Mouse (Mus musculus) urinary bladder, postnatal 14 days (tissue): ENCODE data around the gene AI467606.
"Not testable (repeated sequence)": the region's sequence is repeated elsewhere in the genome, so short reads cannot be mapped to it uniquely, and the experiment has no call there.

Source experiments
- DNase-seq: peaks from one replicate; pipeline ENCODE4 v3.0.0; 2021; ENCODE audit warnings: low spot score

The AI467606 gene

GRCm38 (mm10) chr7:127091114-127091896 is at the start of gene AI467606:
AI467606 (plus strand) TSS chr7:127091359.
- peak; percentile 20 for DNase-seq

DNA sequence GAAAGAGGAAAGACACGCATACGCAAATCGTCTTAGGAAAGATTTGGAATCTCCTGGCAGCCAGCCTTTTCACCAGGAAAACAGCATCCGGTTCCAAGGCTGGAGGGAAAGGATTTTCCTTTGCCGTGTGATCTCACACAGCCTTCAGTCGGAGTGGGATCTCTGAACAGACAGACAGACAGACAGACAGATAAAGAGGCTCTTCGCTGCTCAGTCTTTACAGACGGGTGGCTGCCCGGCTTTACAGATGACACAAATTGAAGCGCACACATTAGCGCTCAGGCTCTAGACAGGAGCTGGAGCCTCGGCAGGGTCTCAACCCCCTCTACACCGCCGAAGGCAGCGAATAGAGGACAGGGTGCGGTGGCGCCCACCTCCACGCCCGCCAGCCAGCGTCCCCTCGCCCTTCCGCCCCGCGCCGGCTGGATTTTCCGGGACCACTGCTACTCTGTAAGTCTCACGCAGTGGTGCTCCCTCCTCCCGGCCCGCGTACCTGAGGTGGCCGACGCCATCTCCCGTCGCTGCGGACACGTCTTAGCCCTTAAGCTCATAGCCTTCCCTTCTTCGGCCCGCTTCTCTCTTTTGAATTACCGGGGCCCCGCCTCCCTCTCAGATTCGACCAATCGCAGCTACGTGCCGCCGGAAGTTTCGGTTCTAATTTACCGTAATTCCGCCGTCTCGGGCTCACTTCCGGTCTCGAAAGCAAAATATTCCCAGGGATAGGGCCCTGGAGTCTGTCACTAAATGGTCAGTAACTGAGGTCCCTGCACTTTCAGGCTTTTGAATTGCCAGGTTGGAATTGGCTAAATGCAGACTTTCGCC is 49.1 kb upstream of the AI467606 start, which contains the start of gene Kif22:
Gene Kif22 (minus strand): TSS at position 621 of the 822 bp plus-strand sequence.
- peak; percentile 90 for DNase-seq

DNA sequence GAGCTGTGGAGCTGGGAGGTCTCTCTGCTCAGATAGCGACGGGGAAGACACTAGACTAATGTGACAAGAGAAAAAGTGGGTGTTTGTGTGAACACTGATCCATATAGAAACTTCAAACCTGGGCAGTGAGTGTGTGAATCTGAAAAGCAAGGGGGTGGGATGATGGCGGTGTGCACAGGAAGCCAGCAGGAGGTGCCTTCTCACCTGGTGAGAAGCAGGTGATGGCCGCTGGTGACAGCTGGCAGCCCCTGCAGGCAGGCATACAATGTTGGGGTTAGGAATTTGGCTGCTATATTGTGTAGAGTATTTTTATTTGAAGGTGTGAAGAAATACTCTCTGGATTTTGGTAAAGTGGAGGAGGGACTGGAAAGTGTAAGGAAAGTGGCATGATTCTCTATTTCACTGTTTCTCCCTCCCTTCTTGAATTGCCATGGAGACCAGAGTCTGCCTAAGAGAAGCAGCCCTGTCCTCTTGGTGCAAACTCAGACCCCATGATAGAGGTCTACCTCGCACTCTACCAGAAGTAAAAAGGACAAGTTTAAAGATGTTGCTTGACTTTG is 36.1 kb upstream of the AI467606 start:
- no peak for DNase-seq

GRCm38 (mm10) chr7:127065538-127065937 is 25.6 kb upstream of the AI467606 start:
- DNase-seq: no peak

DNA sequence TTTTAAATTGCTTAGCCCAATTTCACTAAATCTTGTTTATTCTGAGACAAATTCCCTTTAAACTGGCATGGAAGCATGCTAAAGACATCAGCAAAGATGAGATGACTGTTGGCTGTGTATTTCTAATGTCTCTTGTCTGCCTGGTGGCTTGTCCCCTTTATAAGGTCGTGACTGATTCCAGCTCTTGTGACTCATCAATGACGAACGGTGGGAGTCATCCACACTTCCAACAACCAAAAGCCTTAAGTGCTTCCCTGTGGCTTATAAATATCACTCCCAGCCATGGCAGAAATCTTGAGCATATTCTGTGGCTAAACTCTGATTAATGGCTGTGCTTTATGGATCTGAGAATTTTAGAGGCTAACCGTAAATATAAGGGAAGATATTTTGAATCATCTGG is 24.8 kb upstream of the AI467606 start:
- DNase-seq: no peak

DNA sequence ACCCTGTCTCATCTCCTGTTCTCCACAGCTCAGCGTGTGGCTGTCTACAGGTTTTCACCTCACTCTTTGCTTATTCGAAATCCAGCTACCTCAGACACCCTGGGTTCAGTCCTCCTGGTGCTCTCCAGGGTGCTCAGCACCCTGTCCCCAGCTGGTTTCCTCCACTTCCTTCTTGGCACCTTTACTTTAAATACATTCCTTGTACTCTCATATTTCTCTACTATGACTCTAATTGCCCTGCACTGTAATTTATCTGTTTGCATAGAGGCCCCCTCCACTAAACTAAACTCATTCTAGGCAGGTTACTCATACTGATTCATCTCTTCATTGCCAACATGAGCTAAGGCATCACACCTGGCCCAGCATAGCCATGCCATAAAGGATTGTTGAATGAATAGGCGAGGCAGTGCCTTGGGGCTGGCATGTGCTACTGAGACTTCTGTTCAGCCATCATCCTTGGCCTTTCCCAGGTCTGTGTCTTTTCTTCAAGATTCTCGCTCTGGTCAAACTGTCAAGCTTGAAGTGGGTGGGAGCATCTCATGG is 20.2 kb upstream of the AI467606 start:
- DNase-seq: no peak

GRCm38 (mm10) chr7:127073221-127073620 is 17.9 kb upstream of the AI467606 start:
- no peak for DNase-seq

GRCm38 (mm10) chr7:127076188-127076587 is 15.0 kb upstream of the AI467606 start:
- no peak for DNase-seq

DNA sequence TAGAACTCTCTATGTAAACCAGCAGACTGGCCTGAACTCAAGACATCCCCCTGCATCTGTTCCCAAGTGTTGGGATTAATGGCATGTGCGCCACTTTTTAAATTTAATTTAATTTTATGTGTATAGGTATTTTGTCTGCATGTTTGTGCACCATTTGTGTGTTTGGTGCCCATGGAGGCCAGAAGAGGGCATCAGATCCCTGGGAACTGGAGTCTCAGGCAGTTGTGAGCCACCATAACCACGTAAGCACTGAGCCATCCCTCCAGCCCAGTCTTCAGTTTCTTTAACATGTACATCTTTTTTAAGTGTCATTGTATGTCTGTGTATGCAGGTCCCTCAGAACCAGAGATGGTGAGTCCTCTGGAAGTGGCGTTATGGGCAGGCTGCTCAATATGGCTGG is 13.5 kb upstream of the AI467606 start:
- no peak for DNase-seq

DNA sequence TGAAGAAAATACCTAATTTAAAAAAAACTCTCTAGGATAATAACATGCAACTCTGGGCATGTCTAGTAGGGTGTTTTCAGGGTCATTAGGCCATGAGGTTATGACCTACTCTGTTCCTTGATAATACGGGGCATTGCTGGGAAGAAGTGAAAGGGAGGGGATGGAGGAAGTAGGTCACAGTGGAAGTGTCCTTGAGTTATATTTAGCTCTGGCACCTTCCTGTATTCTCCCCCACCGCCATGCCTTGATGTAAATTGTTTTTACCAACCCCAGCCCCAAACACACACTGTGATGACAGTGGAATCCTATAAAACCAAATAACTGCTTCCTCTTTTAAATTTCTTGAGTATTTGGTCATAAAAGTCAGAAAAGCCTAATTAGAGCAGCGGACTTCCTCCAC is 11.1 kb upstream of the AI467606 start:
- DNase-seq: no peak

GRCm38 (mm10) chr7:127082271-127082670 is 8.9 kb upstream of the AI467606 start:
- no peak for DNase-seq

DNA sequence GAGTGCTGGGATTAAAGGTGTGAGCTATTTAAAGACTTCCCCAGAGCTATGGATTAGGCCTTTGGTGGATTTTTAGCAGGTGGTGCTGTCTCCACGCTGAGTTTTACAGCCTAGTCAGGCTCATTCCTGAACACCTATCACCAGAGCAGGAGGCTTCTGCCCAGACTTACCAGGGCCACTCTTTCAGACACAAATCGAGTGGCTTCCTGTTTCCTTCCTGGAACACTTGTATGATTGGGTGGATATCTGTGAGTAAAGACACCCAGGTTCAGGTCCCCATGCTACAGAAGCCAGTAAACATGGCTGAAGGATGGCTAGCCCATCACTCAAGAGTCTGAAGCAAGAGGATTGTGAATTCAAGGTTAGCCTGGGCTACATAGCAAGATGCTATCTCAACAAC is 8.2 kb upstream of the AI467606 start:
- DNase-seq: no peak

- no peak for DNase-seq
Measured at GRCm38 (mm10) chr7:127083689-127084088, 7.5 kb upstream of the AI467606 start.

DNA sequence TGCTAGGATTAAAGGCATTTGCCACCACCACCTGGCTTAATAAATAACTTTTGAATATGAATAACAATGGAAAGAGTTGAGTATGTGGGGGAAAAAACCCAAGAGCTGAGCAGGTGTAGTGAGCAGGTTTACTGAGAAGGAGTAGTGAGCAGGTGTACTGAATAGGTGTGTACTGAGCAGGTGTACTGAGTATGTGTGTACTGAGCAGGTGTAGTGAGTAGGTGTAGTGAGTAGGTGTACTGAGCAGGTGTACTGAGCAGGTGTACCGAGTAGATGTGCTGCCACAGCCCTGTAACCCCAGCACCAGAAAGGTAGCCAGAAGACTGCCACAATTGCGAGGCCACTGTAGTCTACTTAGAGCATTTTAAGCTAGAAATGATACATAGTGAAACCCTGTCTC is 6.4 kb upstream of the AI467606 start:
- DNase-seq: no peak

DNA sequence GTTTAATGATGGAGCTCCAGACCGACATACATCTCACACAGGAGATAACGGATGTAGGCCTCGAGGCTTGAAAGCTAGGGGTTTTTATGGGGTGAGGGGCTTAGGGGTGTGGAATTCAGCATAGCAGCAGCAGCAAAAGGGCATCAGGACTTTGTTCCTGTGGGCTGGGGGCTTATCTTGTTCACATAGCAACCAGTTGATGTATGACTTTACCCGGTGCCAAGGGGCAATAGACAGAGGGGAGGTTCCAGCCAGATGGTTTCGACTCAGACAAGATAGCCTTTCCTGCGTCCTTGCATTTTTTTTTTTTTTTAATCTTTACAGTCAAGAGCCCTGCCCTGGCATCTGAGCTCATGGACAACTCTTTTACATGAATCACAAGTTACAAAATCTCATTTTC is 5.4 kb upstream of the AI467606 start:
- not testable (repeated sequence) for DNase-seq

- DNase-seq: not testable (repeated sequence)
Measured at GRCm38 (mm10) chr7:127087278-127088010, 3.7 kb upstream of the AI467606 start, which contains the start of gene Zg16. Zg16 (minus strand) TSS chr7:127087328.

- no peak for DNase-seq
Measured at GRCm38 (mm10) chr7:127088083-127088482, 3.1 kb upstream of the AI467606 start.

DNA sequence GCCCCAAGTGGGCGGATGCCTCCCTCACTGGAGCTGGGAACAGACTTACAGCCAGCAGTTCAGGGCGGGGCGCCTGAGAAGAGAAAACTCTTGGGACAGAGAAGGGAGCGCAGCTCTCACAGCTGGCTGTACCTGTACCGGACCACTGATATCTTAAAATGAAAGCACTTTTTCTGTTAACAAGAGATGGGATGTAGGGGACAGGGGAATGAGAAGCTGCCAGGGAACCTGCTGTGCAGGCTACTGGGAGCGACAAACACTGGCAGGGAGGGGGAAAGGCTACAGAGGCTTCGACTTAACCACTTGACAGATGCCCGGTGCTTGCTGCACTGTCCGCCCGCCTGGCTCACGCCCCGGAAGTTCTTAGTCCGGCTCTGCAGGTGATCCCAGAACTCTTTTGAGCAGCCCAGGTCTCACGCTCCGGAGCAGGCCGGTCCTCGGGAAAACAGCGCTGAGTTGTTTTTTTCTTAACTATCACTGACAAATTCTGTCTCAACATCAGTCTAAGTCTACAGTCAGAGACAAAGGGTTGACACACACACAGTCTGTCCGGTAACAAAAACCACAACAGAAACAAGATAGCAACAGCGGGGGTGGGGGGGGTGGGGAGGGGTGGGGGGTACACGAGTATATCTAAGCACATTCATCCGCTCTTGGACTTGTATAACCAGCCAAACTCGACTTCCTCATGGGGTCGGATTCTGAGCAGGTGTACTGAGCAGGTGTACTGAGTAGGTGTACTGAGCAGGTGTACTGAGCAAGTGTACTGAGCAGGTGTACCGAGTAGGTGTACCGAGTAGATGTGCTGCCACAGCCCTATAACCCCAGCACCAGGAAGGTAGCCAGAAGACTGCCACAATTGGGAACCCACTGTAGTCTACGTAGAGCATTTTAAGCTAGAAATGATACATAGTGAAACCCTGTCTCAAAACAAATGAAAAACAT is 2.0 kb upstream of the AI467606 start:
- DNase-seq: peak; percentile 31

- no peak for DNase-seq
Measured at GRCm38 (mm10) chr7:127090154-127091113, 725 bp upstream of the AI467606 start.
